9 mouse cellular contexts compared by ENCODE assay signal in the genomic region with DNA sequence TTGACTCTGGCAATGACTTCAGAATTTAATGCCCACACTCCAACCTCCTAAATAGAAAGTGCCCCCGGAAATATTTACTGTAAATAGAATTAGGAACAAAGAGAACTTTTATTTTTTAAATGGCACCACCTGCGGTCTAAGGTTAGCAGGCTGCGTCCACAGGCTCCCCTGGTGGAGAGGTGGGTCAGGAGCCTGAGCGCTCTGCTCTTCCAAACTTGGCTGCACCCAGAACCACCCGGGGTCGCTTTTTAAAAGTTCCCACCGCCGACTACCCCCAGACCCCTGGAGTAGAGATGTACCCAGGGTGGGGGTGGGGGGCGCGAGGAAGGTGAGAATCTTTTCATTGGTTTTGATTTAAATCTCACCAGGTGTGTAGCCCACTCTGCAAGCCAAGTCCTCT. TPM values are rescaled to one million over a fixed set of nuclear protein-coding genes. Genes with fewer than 3 reads are reported as not detected.
DNase-seq lines count a peak whose midpoint lies in the region; ATAC-seq and TF ChIP-seq lines count a peak whose summit lies in the region.
"Had no signal": no experiment of that assay in that cellular context is flagged by ENCODE, and none has a peak within 500 bp of the region (broad histone marks: within the 10 kb centered on the region; RNA-seq: fewer than 3 reads in every experiment).

No protein-coding gene starts in this region.

- TF ChIP-seq POLR2A in liver, adult 2 months (IDR thresholded peaks at IDR 0.05; ENCODE audit: extremely low read depth, insufficient read depth, low read length): no peak
- no peak for TF ChIP-seq POLR2A in olfactory bulb, adult 2 months (IDR thresholded peaks at IDR 0.05; ENCODE audit: insufficient read depth, low read depth, low read length)

- peak overlapping the region; percentile 96 for H3K27ac ChIP-seq in liver, adult 2 months (replicated peaks; ENCODE audit: insufficient read depth, low read depth, low read length)
- H3K27ac ChIP-seq in embryonic facial prominence, embryonic 15.5 days (replicated peaks): peak overlapping the region; percentile 79; the same call in 1 of the 2 replicates
- no peak overlapping the region for H3K27ac ChIP-seq in limb, embryonic 11.5 days (replicated peaks; ENCODE audit: low read depth, low read length)
- no peak overlapping the region for H3K27ac ChIP-seq in olfactory bulb, adult 2 months (ENCODE audit: insufficient read depth, low read depth, low read length)

- no peak for ATAC-seq in embryonic facial prominence, embryonic 15.5 days (ENCODE audit: insufficient number of reproducible peaks, low FRiP score, low TSS enrichment, low read depth)
- ATAC-seq in limb, embryonic 11.5 days (ENCODE audit: insufficient number of reproducible peaks, low FRiP score, low TSS enrichment, low read depth): 0 out of 2 replicates have a peak, but pooled peaks have one; percentile 1

- H3K36me3 ChIP-seq in liver, adult 2 months (ENCODE audit: control insufficient read depth, insufficient read depth, low read length): no peaks in the 10 kb centered on the region
- no peaks in the 10 kb centered on the region for H3K36me3 ChIP-seq in embryonic facial prominence, embryonic 15.5 days
- no peaks in the 10 kb centered on the region for H3K36me3 ChIP-seq in limb, embryonic 11.5 days (ENCODE audit: control insufficient read depth, insufficient read depth, low read length)

- DNase-seq in liver, adult 2 months (ENCODE audit: extremely low read depth, low read depth, low spot score): no peak
- DNase-seq in liver: no peak
- peak; percentile 54 for DNase-seq in limb, embryonic 11.5 days (ENCODE audit: low spot score)
- no peak for DNase-seq in ovary, adult 18-20 months (ENCODE audit: low spot score)
- no peak for DNase-seq in embryo, embryonic 10 days (ENCODE audit: low spot score)
- DNase-seq in frontal cortex, postnatal 10 days (ENCODE audit: low spot score in 2 of 2): no peak

- peaks cover 12% of the 10 kb centered on the region for H3K4me1 ChIP-seq in liver, adult 2 months (ENCODE audit: control insufficient read depth, insufficient read depth, low read length)
- H3K4me1 ChIP-seq in embryonic facial prominence, embryonic 15.5 days: peaks cover 19% of the 10 kb centered on the region
- H3K4me1 ChIP-seq in limb, embryonic 11.5 days (ENCODE audit: control insufficient read depth, insufficient read depth, low read length): peaks cover 12% of the 10 kb centered on the region; the same call in 1 of the 2 replicates
- H3K4me1 ChIP-seq in olfactory bulb, adult 2 months (ENCODE audit: control insufficient read depth, insufficient read depth, low read length): peaks cover 10% of the 10 kb centered on the region

- 5% methylated on average over 10 of the region's 10 CpGs for WGBS in liver, adult 2 months
- WGBS in embryonic facial prominence, embryonic 15.5 days: 2% methylated on average over 10 of the region's 10 CpGs
- 3% methylated on average over 10 of the region's 10 CpGs for WGBS in limb, embryonic 11.5 days
- 9% methylated on average over 10 of the region's 10 CpGs for WGBS in olfactory bulb, adult 2 months

- H3K9me3 ChIP-seq in embryonic facial prominence, embryonic 15.5 days (replicated peaks): no peaks in the 10 kb centered on the region
- no peaks in the 10 kb centered on the region for H3K9me3 ChIP-seq in limb, embryonic 11.5 days (ENCODE audit: control insufficient read depth, low read length)

- no peaks in the 10 kb centered on the region for H3K27me3 ChIP-seq in liver, adult 2 months (ENCODE audit: control insufficient read depth, insufficient read depth, low read length)
- no peaks in the 10 kb centered on the region; the same call in 1 of the 2 replicates for H3K27me3 ChIP-seq in embryonic facial prominence, embryonic 15.5 days
- H3K27me3 ChIP-seq in limb, embryonic 11.5 days (ENCODE audit: control insufficient read depth, insufficient read depth, low read length): no peaks in the 10 kb centered on the region

- H3K79me2 ChIP-seq in liver, adult 2 months (ENCODE audit: control insufficient read depth, insufficient read depth, low read length): peaks cover 36% of the 10 kb centered on the region; the same call in 1 of the 2 replicates

- peak overlapping the region; percentile 74 for H3K4me3 ChIP-seq in liver, adult 2 months (ENCODE audit: insufficient read depth, low read depth, low read length)
- H3K4me3 ChIP-seq in embryonic facial prominence, embryonic 15.5 days (replicated peaks): peak overlapping the region; percentile 73
- H3K4me3 ChIP-seq in limb, embryonic 11.5 days (ENCODE audit: low read depth, low read length): peak overlapping the region; percentile 68
- H3K4me3 ChIP-seq in olfactory bulb, adult 2 months (ENCODE audit: insufficient read depth, low read depth, low read length): peak overlapping the region; percentile 29

- TF ChIP-seq CTCF in liver, adult 2 months (IDR thresholded peaks at IDR 0.05; ENCODE audit: low read depth, low read length): peak; percentile 49
- TF ChIP-seq CTCF in olfactory bulb, adult 2 months (IDR thresholded peaks at IDR 0.05; ENCODE audit: insufficient read depth, low read depth, low read length): no peak

- peak overlapping the region; percentile 87 for H3K4me2 ChIP-seq in embryonic facial prominence, embryonic 15.5 days (replicated peaks)
- H3K4me2 ChIP-seq in limb, embryonic 11.5 days (ENCODE audit: low read depth, severe bottlenecking): peak overlapping the region; percentile 86

- peak overlapping the region; percentile 79 for H3K9ac ChIP-seq in liver, adult 2 months (ENCODE audit: low read depth, low read length)
- H3K9ac ChIP-seq in embryonic facial prominence, embryonic 15.5 days: peak overlapping the region; percentile 47
- peak overlapping the region; percentile 27; the same call in 1 of the 2 replicates for H3K9ac ChIP-seq in limb, embryonic 11.5 days (ENCODE audit: low read length)

RNA-seq across cellular contexts. Expression of a gene that starts 0.9 kb away (rescaled TPM):
- 22.4 and 25.0 TPM in 2 replicates for total RNA-seq in liver, adult 2 months (2014; rRNA removed)
- polyA plus RNA-seq in liver, adult 2 months (2012; rRNA removed): 16.3 and 17.2 TPM in 2 replicates
- polyA plus RNA-seq in embryonic facial prominence, embryonic 15.5 days (2015; fragmentation: Nextera tagmentation; extraction: Ambion mirVana): 10.8 TPM in 2 replicates
- 6.7 and 7.3 TPM in 2 replicates for polyA plus RNA-seq in limb, embryonic 11.5 days (2014; fragmentation: Nextera tagmentation; extraction: Ambion mirVana)
- not detected in 2 replicates for polyA plus RNA-seq in olfactory bulb, adult 2 months (2012; ENCODE audit: insufficient read depth, insufficient read length, low replicate concordance, missing spikeins)
- total RNA-seq: granulocyte monocyte progenitor cell, adult 5-6 weeks had no signal

Comparison
In these comparisons a context has a peak if more than half of its experiments do, and no peak if none do; other contexts are left out.
1. H3K27ac ChIP-seq: peak in liver, adult 2 months (single experiment) and embryonic facial prominence, embryonic 15.5 days (single experiment); none in limb, embryonic 11.5 days (single experiment) and olfactory bulb, adult 2 months (single experiment).
2. H3K9ac ChIP-seq: peak in every context shown above with its lines; median percentile 79 in liver, adult 2 months; 47 in embryonic facial prominence, embryonic 15.5 days; 27 in limb, embryonic 11.5 days.
3. Peak in every context shown above with its lines, with median percentiles within 50 percentile points of each other: H3K4me3 ChIP-seq.